Mouse (Mus musculus): ENCODE measurements around the gene Gm14406.
"Not testable (repeated sequence)": the region's sequence is repeated elsewhere in the genome, so short reads cannot be mapped to it uniquely, and the experiment has no call there.

The Gm14406 gene

GRCm38 (mm10) chr2:177577998-177578397 is at the start of gene Gm14406:
Gm14406 (minus strand) TSS chr2:177578210.
- DNase-seq: not testable (repeated sequence)

GRCm38 (mm10) chr2:177575141-177575540 is 2.9 kb downstream of the Gm14406 start:
- DNase-seq: not testable (repeated sequence)

- not testable (repeated sequence) for DNase-seq
Observed at GRCm38 (mm10) chr2:177559365-177559764, 18.6 kb downstream of the Gm14406 start.

- DNase-seq: not testable (repeated sequence)
Observed at GRCm38 (mm10) chr2:177555261-177555660, 22.7 kb downstream of the Gm14406 start.

GRCm38 (mm10) chr2:177537717-177538116 is 40.3 kb downstream of the Gm14406 start:
- DNase-seq: not testable (repeated sequence)

GRCm38 (mm10) chr2:177537141-177537540 is 40.9 kb downstream of the Gm14406 start:
- not testable (repeated sequence) for DNase-seq

GRCm38 (mm10) chr2:177535876-177536275 is 42.1 kb downstream of the Gm14406 start:
- no peak for DNase-seq

GRCm38 (mm10) chr2:177524171-177524570 is 53.8 kb downstream of the Gm14406 start:
- DNase-seq: not testable (repeated sequence)

GRCm38 (mm10) chr2:177523674-177524073 is 54.3 kb downstream of the Gm14406 start:
- not testable (repeated sequence) for DNase-seq

GRCm38 (mm10) chr2:177523061-177523460 is 54.9 kb downstream of the Gm14406 start:
- DNase-seq: no peak

- no peak for DNase-seq
Observed at GRCm38 (mm10) chr2:177520035-177520434, 58.0 kb downstream of the Gm14406 start.
